Mouse (Mus musculus): ENCODE data around the gene Pam16. TPM values are rescaled to one million over a fixed set of nuclear protein-coding genes. Genes with fewer than 3 reads are reported as not detected.

The Pam16 gene
- polyA plus RNA-seq, 1 experiment from 2014 or later = 192 TPM

Other genes starting within 250 kb of the Pam16 start
- 1.8 and 2.4 TPM in 2 replicates for gene Adcy9, start 204.5 kb downstream of the Pam16 start, polyA plus RNA-seq (2014; fragmentation: Nextera tagmentation; extraction: Ambion mirVana)
- gene Srl, start 83.2 kb downstream of the Pam16 start, polyA plus RNA-seq (2014; fragmentation: Nextera tagmentation; extraction: Ambion mirVana) = 34.0 and 34.1 TPM in 2 replicates
- 9.1 and 12.0 TPM in 2 replicates for gene Tfap4, start 65.1 kb downstream of the Pam16 start, polyA plus RNA-seq (2014; fragmentation: Nextera tagmentation; extraction: Ambion mirVana)
- gene Glis2, start 30.3 kb downstream of the Pam16 start, polyA plus RNA-seq (2014; fragmentation: Nextera tagmentation; extraction: Ambion mirVana) = 9.0 and 10.0 TPM in 2 replicates
- 2.1 and 2.8 TPM in 2 replicates for gene Vasn, start 15.0 kb upstream of the Pam16 start, polyA plus RNA-seq (2014; fragmentation: Nextera tagmentation; extraction: Ambion mirVana)
- 39.7 and 47.4 TPM in 2 replicates for gene Dnaja3, start 15.0 kb upstream of the Pam16 start, polyA plus RNA-seq (2014; fragmentation: Nextera tagmentation; extraction: Ambion mirVana)
- gene Coro7, start 54.8 kb upstream of the Pam16 start, polyA plus RNA-seq (2014; fragmentation: Nextera tagmentation; extraction: Ambion mirVana) = 9.2 and 18.3 TPM in 2 replicates
- gene Nmral1, start 94.4 kb upstream of the Pam16 start, polyA plus RNA-seq (2014; fragmentation: Nextera tagmentation; extraction: Ambion mirVana) = 127 and 143 TPM in 2 replicates
- 106 and 111 TPM in 2 replicates for gene Hmox2, start 101.4 kb upstream of the Pam16 start, polyA plus RNA-seq (2014; fragmentation: Nextera tagmentation; extraction: Ambion mirVana)
- 87.1 and 96.5 TPM in 2 replicates for gene Cdip1, start 165.3 kb upstream of the Pam16 start, polyA plus RNA-seq (2014; fragmentation: Nextera tagmentation; extraction: Ambion mirVana)
- 0.14 TPM in 2 replicates for gene 4930562C15Rik, start 210.4 kb upstream of the Pam16 start, polyA plus RNA-seq (2014; fragmentation: Nextera tagmentation; extraction: Ambion mirVana)